Mouse (Mus musculus) stomach, embryonic 14.5 days (tissue): ENCODE results near the gene Socs7. TPM values are rescaled to one million over a fixed set of nuclear protein-coding genes. Genes with fewer than 3 reads are reported as not detected.

Source experiments
- ATAC-seq: fragments of 200-750 bp; cut with Nextera tagmentation; 2 replicates; pipeline ENCODE4 v1.8.0; 2017; ENCODE audit warnings: low read depth, moderate TSS enrichment; ENCODE audit not compliant: insufficient number of reproducible peaks, insufficient read depth, low FRiP score
- H3K27ac ChIP-seq: fragments of 300-500 bp; sonication (generic); 2 replicates; pipeline ENCODE4 v1.5.1; 2014; ENCODE audit warnings: mild to moderate bottlenecking, low read length, moderate library complexity, mixed read lengths
- H3K27me3 ChIP-seq: fragments of 300-500 bp; sonication (generic); 2 replicates; pipeline ENCODE4 v1.6.1; 2014; ENCODE audit warnings: low read length, control low read depth, mixed read lengths; ENCODE audit not compliant: control insufficient read depth, insufficient read depth
- H3K36me3 ChIP-seq: fragments of 300-500 bp; sonication (generic); 2 replicates; pipeline ENCODE4 v1.6.1; 2014; ENCODE audit warnings: mild to moderate bottlenecking, control low read depth, low read length, moderate library complexity, mixed read lengths; ENCODE audit not compliant: control insufficient read depth, insufficient read depth
- H3K4me1 ChIP-seq: fragments of 300-500 bp; sonication (generic); 2 replicates; pipeline ENCODE4 v1.6.1; 2014; ENCODE audit warnings: low read length, control low read depth, mixed read lengths; ENCODE audit not compliant: control insufficient read depth, insufficient read depth
- H3K4me2 ChIP-seq: fragments of 300-500 bp; sonication (generic); replicated peaks from 2 replicates; pipeline ENCODE4 v1.6.1; 2014; ENCODE audit warnings: low read depth, low read length, control low read depth
- H3K4me3 ChIP-seq: fragments of 300-500 bp; sonication (generic); 2 replicates; pipeline ENCODE4 v1.5.1; 2014; ENCODE audit warnings: low read depth, low read length, control low read depth
- H3K9ac ChIP-seq: fragments of 300-500 bp; sonication (generic); replicated peaks from 2 replicates; pipeline ENCODE4 v1.6.1; 2014; ENCODE audit warnings: low read depth, mild to moderate bottlenecking, control low read depth, low read length, moderate library complexity, mixed read lengths
- H3K9me3 ChIP-seq: fragments of 300-500 bp; sonication (generic); 2 replicates; pipeline ENCODE4 v1.6.1; 2016; ENCODE audit warnings: low read depth, low read length, control low read depth; ENCODE audit not compliant: control insufficient read depth
- WGBS: fragments of 180-500 bp; shearing (Covaris S2); extraction: QIAGEN DNeasy Blood & Tissue Kit; methylation state at CpG from one replicate; pipeline ENCODE4 v1.1.7; 2014; 5-methylcytosine and 5-hydroxymethylcytosine counted together
- polyA plus RNA-seq: library from polyadenylated mRNA; unstranded; fragments of >200 nt; fragmentation: Nextera tagmentation; extraction: Ambion mirVana; gene quantifications from 2 replicates; pipeline ENCODE4 v1.2.1, GENCODE M21; 2014

Socs7 gene
- polyA plus RNA-seq, 1 experiment from 2014 or later = 3.0 TPM

DNA sequence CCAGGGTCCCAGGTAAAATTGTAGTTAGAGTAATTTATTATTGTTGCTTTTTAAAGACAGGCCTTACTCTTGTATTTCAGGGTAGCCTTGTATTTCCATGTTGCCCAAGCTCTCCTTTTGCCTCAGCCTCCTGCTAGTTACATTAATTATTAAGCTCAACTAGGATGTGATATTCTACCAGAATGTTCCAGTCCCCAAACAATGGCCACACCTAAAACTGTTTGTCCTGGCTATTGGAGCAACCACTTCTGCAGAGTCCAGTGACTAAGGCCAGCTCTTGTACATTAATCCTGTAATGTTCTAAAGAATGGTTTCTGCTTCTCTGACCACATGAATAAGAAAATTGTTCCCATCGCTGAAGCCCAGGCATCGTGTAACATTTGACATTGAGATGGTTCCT lies 20.7 kb downstream of the Socs7 start:
- 96% methylated on average over 2 of the region's 2 CpGs for WGBS
- Histone ChIP-seq H3K9ac (no peak overlapping the region), H3K4me1 (no peaks in the 10 kb centered on the region), H3K4me2 (no peak overlapping the region), H3K9me3 (no peaks in the 10 kb centered on the region), H3K27ac (no peak overlapping the region), H3K4me3 (no peak overlapping the region), H3K27me3 (no peaks in the 10 kb centered on the region), H3K36me3 (peaks cover 39% of the 10 kb centered on the region)
- no peak for ATAC-seq

DNA sequence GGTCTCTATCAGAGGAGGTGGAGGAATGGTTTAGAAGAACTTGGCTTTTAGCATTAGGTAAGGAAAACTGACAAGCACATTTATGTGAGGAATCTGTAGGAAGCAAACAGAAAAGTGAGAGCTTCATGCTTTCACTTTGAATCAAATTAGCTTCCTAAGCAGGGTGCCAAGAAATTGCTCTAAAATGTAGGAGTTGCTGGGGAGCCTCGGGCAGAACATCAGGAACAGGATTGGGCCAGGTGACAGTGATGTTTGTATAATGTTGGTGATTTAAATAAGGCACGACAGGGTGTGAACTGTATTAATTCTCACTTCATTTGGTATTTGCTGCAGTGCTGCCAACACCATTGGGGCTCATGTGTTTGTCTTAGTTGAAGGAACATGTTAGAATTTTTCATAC lies 21.4 kb downstream of the Socs7 start:
- no peaks in the 10 kb centered on the region for H3K4me1 ChIP-seq
- WGBS = 57% methylated on average over 2 of the region's 2 CpGs
- H3K4me2 ChIP-seq = no peak overlapping the region
- peaks cover 35% of the 10 kb centered on the region for H3K36me3 ChIP-seq
- H3K9ac ChIP-seq = no peak overlapping the region
- H3K9me3 ChIP-seq = no peaks in the 10 kb centered on the region
- H3K4me3 ChIP-seq = no peak overlapping the region
- H3K27me3 ChIP-seq = no peaks in the 10 kb centered on the region
- H3K27ac ChIP-seq = no peak overlapping the region
- ATAC-seq = no peak

DNA sequence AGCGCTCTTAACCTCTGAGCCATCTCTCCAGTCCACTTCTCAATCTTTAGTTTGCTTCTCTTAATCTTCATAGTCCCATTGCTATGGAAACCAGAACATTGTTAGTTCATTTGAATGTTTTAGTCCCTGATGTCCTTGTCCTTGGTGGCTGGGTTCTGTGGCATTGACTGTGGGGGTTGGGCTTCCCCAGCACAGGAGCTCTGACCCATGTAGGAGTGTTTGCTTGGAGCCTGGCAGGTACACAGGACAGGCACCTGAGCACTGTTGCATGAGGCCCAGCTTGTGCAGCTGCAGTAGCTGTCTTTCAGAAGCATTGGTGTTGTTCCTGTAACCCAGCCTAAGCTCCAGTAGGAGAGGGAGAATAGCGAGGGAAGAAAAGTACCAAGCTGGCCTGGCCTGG lies 25.5 kb downstream of the Socs7 start:
- H3K9ac ChIP-seq = no peak overlapping the region
- no peaks in the 10 kb centered on the region for H3K9me3 ChIP-seq
- peaks cover 48% of the 10 kb centered on the region for H3K36me3 ChIP-seq
- H3K4me1 ChIP-seq = no peaks in the 10 kb centered on the region
- 82% methylated on average over 2 of the region's 2 CpGs for WGBS
- no peak overlapping the region for H3K27ac ChIP-seq
- no peak overlapping the region for H3K4me3 ChIP-seq
- no peak for ATAC-seq
- no peak overlapping the region for H3K4me2 ChIP-seq
- H3K27me3 ChIP-seq = no peaks in the 10 kb centered on the region

DNA sequence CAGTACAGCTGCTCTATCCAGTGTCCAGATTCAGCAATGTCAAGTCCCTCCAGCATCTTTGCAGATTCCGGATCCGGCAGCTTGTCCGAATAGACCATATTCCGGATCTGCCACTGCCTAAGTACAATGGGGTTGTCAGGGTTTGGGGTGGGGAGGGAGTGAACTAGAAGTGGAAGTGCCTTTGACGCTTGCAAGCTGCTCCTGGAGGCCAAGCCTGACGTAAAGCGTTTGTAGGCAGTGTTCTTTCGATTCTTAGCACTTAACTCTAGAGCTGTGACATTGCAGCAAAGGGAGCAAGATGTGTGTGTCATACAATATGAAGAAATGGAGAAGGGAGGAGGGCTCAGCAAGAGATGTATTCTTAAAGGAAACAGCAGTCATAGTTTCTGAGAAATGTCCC lies 26.8 kb downstream of the Socs7 start:
- Histone ChIP-seq H3K27me3 (no peaks in the 10 kb centered on the region), H3K36me3 (peaks cover 42% of the 10 kb centered on the region), H3K4me2 (no peak overlapping the region), H3K9me3 (no peaks in the 10 kb centered on the region), H3K4me1 (no peaks in the 10 kb centered on the region), H3K9ac (no peak overlapping the region), H3K4me3 (no peak overlapping the region), H3K27ac (no peak overlapping the region)
- WGBS = 86% methylated on average over 8 of the region's 8 CpGs
- no peak for ATAC-seq

DNA sequence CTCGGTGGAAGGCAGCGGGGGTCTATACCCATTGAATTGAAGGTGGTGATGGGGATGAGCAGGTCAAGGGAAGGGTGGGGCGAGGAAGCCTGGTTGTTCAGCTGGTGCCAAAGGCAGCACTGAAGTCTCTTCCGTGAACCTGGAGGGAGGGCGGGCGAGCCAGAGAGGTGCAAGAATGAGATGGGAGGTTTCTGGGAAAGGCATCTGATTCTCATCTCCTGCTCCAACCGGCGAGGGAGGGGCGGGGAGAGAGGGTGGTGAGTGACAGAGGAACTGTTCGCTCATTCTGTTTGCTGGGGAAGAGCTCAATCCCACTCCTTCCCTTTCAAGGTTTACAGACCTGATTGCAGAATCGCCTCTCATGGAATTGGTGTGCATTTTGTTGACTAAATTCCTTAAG lies 31.3 kb downstream of the Socs7 start:
- Histone ChIP-seq H3K4me1 (no peaks in the 10 kb centered on the region), H3K4me3 (no peak overlapping the region), H3K9me3 (no peaks in the 10 kb centered on the region), H3K36me3 (peaks cover 36% of the 10 kb centered on the region), H3K27me3 (no peaks in the 10 kb centered on the region), H3K4me2 (no peak overlapping the region), H3K9ac (no peak overlapping the region), H3K27ac (no peak overlapping the region)
- ATAC-seq = no peak
- WGBS = 66% methylated on average over 11 of the region's 11 CpGs

DNA sequence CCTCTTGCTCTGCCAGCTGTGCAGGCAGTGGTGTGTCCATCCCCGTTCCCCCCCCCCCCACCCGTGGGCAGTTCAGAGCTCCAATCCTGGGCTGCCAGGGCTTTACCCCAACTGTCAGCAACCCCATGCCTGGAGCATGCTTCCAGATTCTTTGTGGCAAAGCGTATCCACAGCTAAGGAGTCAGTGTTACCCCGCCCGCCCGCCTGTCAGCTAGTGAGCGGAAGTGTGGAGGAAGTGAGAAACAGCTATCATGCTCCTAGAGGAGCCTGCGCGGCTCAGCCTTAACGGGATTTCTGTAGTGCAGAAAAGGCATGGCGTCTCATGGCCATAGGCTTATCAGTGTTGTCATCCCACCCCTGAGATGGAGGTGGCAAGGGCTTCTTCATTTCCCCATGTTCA lies 31.8 kb downstream of the Socs7 start:
- Histone ChIP-seq H3K4me3 (no peak overlapping the region), H3K4me1 (no peaks in the 10 kb centered on the region), H3K36me3 (peaks cover 36% of the 10 kb centered on the region), H3K27ac (no peak overlapping the region), H3K9me3 (no peaks in the 10 kb centered on the region), H3K27me3 (no peaks in the 10 kb centered on the region), H3K9ac (no peak overlapping the region), H3K4me2 (no peak overlapping the region)
- 71% methylated on average over 11 of the region's 11 CpGs for WGBS
- ATAC-seq = no peak

DNA sequence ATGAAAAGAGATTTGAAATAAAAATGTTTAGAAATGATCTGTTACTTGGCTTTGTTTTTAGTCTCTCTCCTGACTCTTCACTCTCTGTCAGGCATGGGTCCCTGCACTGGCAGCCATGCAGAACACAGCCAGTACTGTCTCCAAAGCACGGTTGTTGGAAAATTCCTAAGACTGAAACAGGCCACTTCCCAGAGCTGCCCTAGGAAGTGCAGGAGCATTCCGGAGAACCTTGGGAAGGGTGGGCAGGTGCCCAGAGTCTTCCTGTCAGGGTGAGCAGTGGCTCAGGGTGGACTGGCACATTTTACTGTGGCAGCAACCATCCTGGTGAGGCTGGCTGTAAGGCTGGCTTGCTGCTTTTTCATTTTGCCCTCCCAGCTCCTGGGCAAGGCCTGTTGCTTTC lies 36.2 kb downstream of the Socs7 start:
- Histone ChIP-seq H3K27me3 (no peaks in the 10 kb centered on the region), H3K4me2 (no peak overlapping the region), H3K36me3 (peaks cover 10% of the 10 kb centered on the region), H3K27ac (no peak overlapping the region), H3K9ac (no peak overlapping the region), H3K9me3 (no peaks in the 10 kb centered on the region), H3K4me3 (no peak overlapping the region), H3K4me1 (peaks cover 7% of the 10 kb centered on the region)
- ATAC-seq = no peak
- whole genome bisulfite sequencing = 75% methylated on average over 2 of the region's 2 CpGs

DNA sequence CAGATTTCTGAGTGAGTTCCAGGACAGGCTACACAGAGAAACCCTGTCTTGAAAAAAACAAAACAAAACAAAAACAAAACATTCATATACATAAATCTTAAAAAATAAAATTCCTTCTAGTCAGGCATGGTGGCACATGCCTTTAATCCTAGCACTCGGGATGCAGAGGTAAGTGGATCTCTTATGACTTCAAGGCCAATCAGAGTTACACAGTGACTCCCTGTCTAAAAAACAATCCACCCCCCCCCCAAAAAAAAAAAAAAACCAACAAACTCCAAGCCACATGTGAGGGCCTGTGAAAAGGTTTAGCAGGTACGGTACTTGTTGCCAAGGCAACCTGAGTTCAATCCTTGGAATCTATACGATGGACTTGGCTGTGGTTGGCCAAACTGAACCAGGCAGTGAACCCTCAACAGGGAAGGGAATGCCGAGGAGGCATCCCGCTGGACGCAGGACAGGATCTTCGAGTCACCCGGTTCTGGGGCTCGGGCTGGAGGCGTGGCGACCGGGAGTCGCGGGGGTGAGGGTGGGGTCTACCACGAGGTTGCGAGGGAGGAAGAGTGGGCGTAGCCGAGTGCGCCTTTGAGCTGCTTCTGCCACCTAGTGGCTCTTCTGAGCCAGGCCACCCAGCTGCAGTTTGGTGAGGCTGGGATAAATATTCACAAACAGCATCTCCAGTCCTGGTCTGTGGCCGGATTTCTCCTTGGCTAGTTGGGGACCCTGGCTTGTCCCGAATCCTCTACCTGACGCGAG lies 37.8 kb downstream of the Socs7 start:
- Histone ChIP-seq H3K36me3 (peaks cover 3% of the 10 kb centered on the region; the same call in 1 of the 2 replicates), H3K4me3 (peak overlapping the region; percentile 25), H3K4me2 (peak overlapping the region; percentile 59), H3K9me3 (no peaks in the 10 kb centered on the region), H3K27me3 (no peaks in the 10 kb centered on the region), H3K9ac (no peak overlapping the region), H3K4me1 (peaks cover 11% of the 10 kb centered on the region), H3K27ac (no peak overlapping the region)
- 5% methylated on average over 23 of the region's 23 CpGs for WGBS
- peak; percentile 47; the same call in 1 of the 2 replicates for ATAC-seq

DNA sequence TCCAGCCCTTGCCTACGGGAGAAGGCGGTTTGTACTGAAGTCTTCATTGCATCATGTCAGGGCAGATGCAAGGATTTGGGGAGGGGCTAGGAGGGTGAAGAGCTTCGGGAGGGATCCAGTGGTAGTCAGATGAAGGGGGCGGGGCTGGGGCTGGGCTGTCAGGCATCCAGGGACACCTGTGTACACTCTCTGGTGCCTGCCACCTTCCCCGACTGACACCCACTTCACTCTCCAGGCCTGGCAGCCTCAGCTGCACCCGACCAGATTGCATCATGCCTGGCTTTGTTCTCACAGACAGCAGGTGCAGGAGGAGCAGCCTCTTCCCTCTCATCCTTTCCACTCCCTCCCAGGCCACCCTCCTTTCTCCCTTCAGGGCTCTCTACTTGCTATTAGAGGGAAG lies 38.7 kb downstream of the Socs7 start:
- Histone ChIP-seq H3K4me3 (no peak overlapping the region), H3K36me3 (no peaks in the 10 kb centered on the region), H3K27ac (no peak overlapping the region), H3K9me3 (no peaks in the 10 kb centered on the region), H3K27me3 (no peaks in the 10 kb centered on the region), H3K4me1 (peaks cover 20% of the 10 kb centered on the region), H3K9ac (no peak overlapping the region), H3K4me2 (0 out of 2 replicates have a peak overlapping the region, but pooled peaks have one; percentile 59)
- 17% methylated on average over 6 of the region's 6 CpGs for WGBS
- ATAC-seq = no peak
